Mouse (Mus musculus) hematopoietic stem cell, adult 5-6 weeks (primary cell): ENCODE data around the gene Krcc1. TPM values are rescaled to one million over a fixed set of nuclear protein-coding genes. Genes with fewer than 3 reads are reported as not detected.
"Not testable (repeated sequence)": the region's sequence is repeated elsewhere in the genome, so short reads cannot be mapped to it uniquely, and the experiment has no call there.

Experiments
- ATAC-seq, 2 experiments: fragments of 125-278 bp in 1 of 2; replicated peaks in 1 of 2; 2 replicates each; pipeline ENCODE4 v1.8.0; 2016 to 2017; ENCODE audit warnings: inconsistent platforms in 2 of 2, mild to moderate bottlenecking in 2 of 2, moderate number of reproducible peaks in 2 of 2, low read depth in 1 of 2, moderate TSS enrichment in 1 of 2; ENCODE audit not compliant: low FRiP score in 2 of 2, poor library complexity in 2 of 2, severe bottlenecking in 2 of 2, insufficient read depth in 1 of 2, low TSS enrichment in 1 of 2
- total RNA-seq: library from RNA; stranded (forward); fragments of 172-1452, 232-1000 nt; gene quantifications from 2 replicates; pipeline ENCODE4 v1.2.3, GENCODE M21; 2017

Krcc1 gene
- total RNA-seq, 1 experiment from 2014 or later = 121 TPM

DNA sequence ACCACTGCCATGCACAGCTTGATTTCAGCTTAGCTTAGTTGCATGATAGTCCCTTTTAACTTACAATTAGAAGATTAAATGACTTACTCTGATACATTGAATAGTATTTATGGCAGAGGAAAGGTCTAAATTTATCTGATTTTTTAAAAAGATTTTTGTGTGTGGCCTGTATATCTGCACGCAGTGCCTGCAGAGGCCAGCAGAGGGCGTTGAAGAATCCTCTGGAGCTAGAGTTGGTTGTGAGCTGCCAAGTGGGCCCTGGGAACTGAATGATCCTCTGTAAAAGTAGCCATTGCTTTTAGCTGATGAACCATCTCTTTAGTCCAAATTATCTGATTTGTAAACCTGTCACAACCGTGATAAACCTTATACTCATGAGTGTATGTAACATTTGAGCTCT, 27.3 kb downstream of the Krcc1 start:
- ATAC-seq = no peak; a peak in 1 of 4 replicates

DNA sequence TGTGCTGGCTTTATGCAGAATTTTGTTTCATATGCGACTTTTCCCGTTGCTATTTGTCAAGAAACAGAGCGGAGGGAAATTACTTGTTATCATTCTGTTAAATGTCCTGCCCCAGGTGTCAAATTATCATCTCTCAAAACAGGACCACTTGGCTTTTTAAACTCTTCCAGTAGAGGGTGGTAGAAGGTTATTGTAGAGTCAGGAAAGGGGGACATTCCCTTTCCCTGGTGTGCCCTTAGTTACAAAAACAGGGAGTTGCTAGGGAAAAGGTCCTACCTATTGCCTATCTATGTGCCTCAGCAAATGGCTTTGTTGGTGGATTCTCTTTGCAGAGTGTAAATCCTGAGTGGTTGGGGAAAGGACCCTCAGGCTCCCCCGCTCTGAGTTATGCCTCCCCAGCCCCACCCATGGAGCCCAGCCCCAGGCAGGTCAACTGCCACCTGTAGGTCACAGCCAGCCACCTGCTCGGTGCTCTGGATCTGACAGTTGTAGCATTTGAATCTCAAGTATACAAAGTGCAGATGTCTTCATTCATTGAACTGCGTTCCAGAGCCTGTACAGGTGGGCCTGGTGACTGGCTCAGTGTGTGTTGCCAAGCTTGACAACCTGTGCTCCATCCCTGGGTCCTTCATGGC, 30.7 kb downstream of the Krcc1 start:
- no peak for ATAC-seq

- no peak for ATAC-seq
These were observed 36.0 kb downstream of the Krcc1 start for GRCm38 (mm10) chr6:71307486-71307885.

DNA sequence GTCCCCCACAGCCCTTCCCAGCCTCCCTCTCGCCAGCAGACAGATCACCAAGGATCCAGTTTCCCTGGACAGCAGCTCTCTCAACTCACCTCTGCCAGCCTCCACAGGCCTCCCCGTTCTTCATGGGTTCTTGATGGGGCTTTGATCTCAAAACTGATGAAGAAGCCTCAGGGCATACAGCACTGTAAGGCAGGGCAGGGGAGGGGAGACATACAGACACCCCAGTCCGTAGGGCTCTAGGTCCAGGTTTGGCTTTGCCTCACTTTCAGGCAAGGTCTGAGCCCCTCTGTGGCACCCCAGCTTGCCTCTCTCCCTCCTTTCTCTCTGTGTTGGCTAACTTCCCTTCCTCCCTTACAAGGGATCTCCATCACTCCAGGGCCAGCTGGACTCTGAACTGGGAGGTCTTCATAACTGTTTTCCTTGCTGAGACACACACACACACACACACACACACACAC, 50.4 kb downstream of the Krcc1 start, which contains the start of gene Smyd1:
Gene Smyd1, minus strand, starts transcription at position 408 of the 458 bp plus-strand sequence.
- no peak for ATAC-seq

GRCm38 (mm10) chr6:71322491-71322921, 51.0 kb downstream of the Krcc1 start, which contains the start of gene Cd8b1:
TSS of gene Cd8b1 (plus strand) at chr6:71322788.
- ATAC-seq = no peak

- ATAC-seq = no peak
These were observed 53.3 kb downstream of the Krcc1 start for GRCm38 (mm10) chr6:71324816-71325215.

GRCm38 (mm10) chr6:71329881-71330280, 58.4 kb downstream of the Krcc1 start:
- no peak for ATAC-seq

- ATAC-seq = no peak
These were observed 59.0 kb downstream of the Krcc1 start for GRCm38 (mm10) chr6:71330486-71330885.

GRCm38 (mm10) chr6:71331491-71331890, 60.0 kb downstream of the Krcc1 start:
- ATAC-seq = not testable (repeated sequence)

GRCm38 (mm10) chr6:71332236-71332965, 60.9 kb downstream of the Krcc1 start:
- ATAC-seq = no peak

DNA sequence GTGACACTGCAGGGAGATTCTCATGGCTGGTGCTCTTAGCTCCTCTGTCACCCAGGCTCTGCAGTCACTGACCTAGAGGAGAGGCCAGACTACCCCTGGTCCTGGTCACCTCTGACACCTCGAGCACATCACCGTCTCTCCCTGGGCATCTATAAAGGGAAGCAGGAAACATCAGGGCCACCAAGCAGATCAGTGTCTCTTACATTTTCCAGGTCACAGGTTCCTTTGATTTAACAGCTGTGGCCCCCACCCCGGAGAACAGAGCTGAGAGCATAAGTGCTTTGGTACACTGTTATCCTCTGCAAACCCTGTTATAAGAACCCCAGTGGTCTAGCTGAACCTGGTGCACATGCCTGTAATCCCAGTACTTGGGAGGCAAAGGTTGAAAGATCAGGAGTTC, 61.6 kb downstream of the Krcc1 start:
- ATAC-seq = no peak

DNA sequence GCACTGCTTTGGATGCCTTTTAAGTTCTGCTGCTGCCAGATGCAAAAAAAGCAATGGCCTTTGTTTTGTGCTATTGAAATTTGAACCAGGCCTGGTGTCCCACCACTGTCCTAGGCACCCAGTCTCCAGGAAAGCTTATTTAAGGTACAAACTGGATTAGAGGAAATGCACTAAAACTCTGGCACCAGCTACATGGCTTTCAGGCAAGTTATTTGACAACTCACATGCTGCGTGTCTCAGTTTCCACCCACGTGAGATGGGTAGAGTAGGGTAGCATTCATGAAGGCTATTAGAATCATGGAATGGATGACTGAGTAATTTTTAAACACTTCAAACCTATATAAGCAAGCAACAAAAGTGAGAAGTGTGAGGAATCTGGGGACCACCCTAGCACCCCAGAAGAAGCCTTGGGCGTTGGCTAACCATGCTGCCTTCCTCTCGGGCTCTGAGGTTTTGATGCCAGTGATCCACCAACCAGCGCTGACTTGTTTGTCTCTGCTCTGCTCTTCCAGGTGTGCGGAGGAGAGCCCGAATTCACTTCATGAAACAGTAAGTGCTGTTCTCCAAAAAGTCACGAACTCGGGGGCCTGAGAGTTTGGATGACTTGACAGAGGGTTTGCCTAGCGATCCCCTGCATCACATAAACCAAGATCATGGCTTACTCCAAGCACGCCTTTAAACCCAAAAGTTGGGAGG, 62.2 kb downstream of the Krcc1 start:
- ATAC-seq = no peak

Other genes starting within 250 kb of the Krcc1 start
- gene Thnsl2, start 127.2 kb upstream of the Krcc1 start, total RNA-seq = 3.3 and 5.4 TPM in 2 replicates
- gene Fabp1, start 71.8 kb upstream of the Krcc1 start, total RNA-seq = not detected in 2 replicates
- gene Smyd1, start 50.6 kb downstream of the Krcc1 start, total RNA-seq = not detected in 2 replicates
- not detected in 2 replicates for gene Cd8b1, start 51.1 kb downstream of the Krcc1 start, total RNA-seq
- not detected in 2 replicates for gene Cd8a, start 101.8 kb downstream of the Krcc1 start, total RNA-seq
- 91.1 and 97.1 TPM in 2 replicates for gene Rmnd5a, start 169.0 kb downstream of the Krcc1 start, total RNA-seq
- gene Rnf103, start 222.2 kb downstream of the Krcc1 start, total RNA-seq = 22.3 and 25.9 TPM in 2 replicates